Mouse (Mus musculus): ENCODE measurements around the gene Samsn1. TPM values are rescaled to one million over a fixed set of nuclear protein-coding genes. Genes with fewer than 3 reads are reported as not detected.

Samsn1 gene
- polyA plus RNA-seq, 1 experiment from 2014 or later: 3.0 TPM

GRCm38 (mm10) chr16:75899885-75900620 is 122.0 kb downstream of the Samsn1 start:
- Histone ChIP-seq H3K27ac (ENCODE audit: low read length) (no peak overlapping the region), H3K9ac (ENCODE audit: low read length) (no peak overlapping the region), H3K36me3 (ENCODE audit: control insufficient read depth, insufficient read depth, low read length) (no peaks in the 10 kb centered on the region), H3K4me2 (ENCODE audit: low read depth, low read length) (no peak overlapping the region), H3K4me3 (ENCODE audit: low read length) (no peak overlapping the region), H3K27me3 (ENCODE audit: control insufficient read depth, insufficient read depth, low read depth, low read length) (no peaks in the 10 kb centered on the region), H3K9me3 (ENCODE audit: control insufficient read depth, low read length) (no peaks in the 10 kb centered on the region), H3K4me1 (replicated peaks; ENCODE audit: control insufficient read depth, insufficient read depth, low read length) (no peaks in the 10 kb centered on the region)
- 77% methylated on average over 3 of the region's 3 CpGs for WGBS
- ATAC-seq (ENCODE audit: low read depth): no peak

- no peaks in the 10 kb centered on the region for H3K36me3 ChIP-seq (ENCODE audit: control insufficient read depth, insufficient read depth, low read length)
- H3K27me3 ChIP-seq (ENCODE audit: control insufficient read depth, insufficient read depth, low read depth, low read length): no peaks in the 10 kb centered on the region
- no peak overlapping the region for H3K4me2 ChIP-seq (ENCODE audit: low read depth, low read length)
- ATAC-seq (ENCODE audit: low read depth): no peak
- WGBS: 65% methylated on average over 4 of the region's 4 CpGs
- H3K9ac ChIP-seq (ENCODE audit: low read length): no peak overlapping the region
- H3K9me3 ChIP-seq (ENCODE audit: control insufficient read depth, low read length): no peaks in the 10 kb centered on the region
- H3K4me3 ChIP-seq (ENCODE audit: low read length): no peak overlapping the region
- H3K4me1 ChIP-seq (replicated peaks; ENCODE audit: control insufficient read depth, insufficient read depth, low read length): no peaks in the 10 kb centered on the region
- H3K27ac ChIP-seq (ENCODE audit: low read length): no peak overlapping the region
Measured at GRCm38 (mm10) chr16:75897828-75898367, 124.2 kb downstream of the Samsn1 start.

GRCm38 (mm10) chr16:75894263-75894901 is 127.7 kb downstream of the Samsn1 start:
- Histone ChIP-seq H3K27me3 (ENCODE audit: control insufficient read depth, insufficient read depth, low read depth, low read length) (no peaks in the 10 kb centered on the region), H3K9ac (ENCODE audit: low read length) (no peak overlapping the region), H3K9me3 (ENCODE audit: control insufficient read depth, low read length) (no peaks in the 10 kb centered on the region), H3K4me3 (ENCODE audit: low read length) (no peak overlapping the region), H3K27ac (ENCODE audit: low read length) (no peak overlapping the region), H3K36me3 (ENCODE audit: control insufficient read depth, insufficient read depth, low read length) (no peaks in the 10 kb centered on the region), H3K4me2 (ENCODE audit: low read depth, low read length) (no peak overlapping the region), H3K4me1 (replicated peaks; ENCODE audit: control insufficient read depth, insufficient read depth, low read length) (no peaks in the 10 kb centered on the region)
- 77% methylated on average over 5 of the region's 5 CpGs for WGBS
- no peak for ATAC-seq (ENCODE audit: low read depth)

- ATAC-seq (ENCODE audit: low read depth): no peak
- Histone ChIP-seq H3K4me3 (ENCODE audit: low read length) (no peak overlapping the region), H3K27me3 (ENCODE audit: control insufficient read depth, insufficient read depth, low read depth, low read length) (no peaks in the 10 kb centered on the region), H3K9me3 (ENCODE audit: control insufficient read depth, low read length) (no peaks in the 10 kb centered on the region), H3K9ac (ENCODE audit: low read length) (no peak overlapping the region), H3K4me1 (replicated peaks; ENCODE audit: control insufficient read depth, insufficient read depth, low read length) (no peaks in the 10 kb centered on the region), H3K36me3 (ENCODE audit: control insufficient read depth, insufficient read depth, low read length) (no peaks in the 10 kb centered on the region), H3K4me2 (ENCODE audit: low read depth, low read length) (no peak overlapping the region), H3K27ac (ENCODE audit: low read length) (no peak overlapping the region)
- 88% methylated on average over 1 of the region's 1 CpGs for WGBS
Measured at GRCm38 (mm10) chr16:75893470-75893869, 128.6 kb downstream of the Samsn1 start.

GRCm38 (mm10) chr16:75889081-75889646 is 132.9 kb downstream of the Samsn1 start:
- WGBS: 67% methylated on average over 6 of the region's 6 CpGs

GRCm38 (mm10) chr16:75887203-75887602 is 134.9 kb downstream of the Samsn1 start:
- 61% methylated on average over 6 of the region's 6 CpGs for WGBS
- H3K9ac ChIP-seq (ENCODE audit: low read length): no peak overlapping the region
- no peaks in the 10 kb centered on the region for H3K36me3 ChIP-seq (ENCODE audit: control insufficient read depth, insufficient read depth, low read length)
- H3K27me3 ChIP-seq (ENCODE audit: control insufficient read depth, insufficient read depth, low read depth, low read length): no peaks in the 10 kb centered on the region
- no peaks in the 10 kb centered on the region for H3K9me3 ChIP-seq (ENCODE audit: control insufficient read depth, low read length)
- no peak overlapping the region for H3K27ac ChIP-seq (ENCODE audit: low read length)
- ATAC-seq (ENCODE audit: low read depth): no peak
- no peaks in the 10 kb centered on the region for H3K4me1 ChIP-seq (replicated peaks; ENCODE audit: control insufficient read depth, insufficient read depth, low read length)
- H3K4me2 ChIP-seq (ENCODE audit: low read depth, low read length): no peak overlapping the region
- no peak overlapping the region for H3K4me3 ChIP-seq (ENCODE audit: low read length)

More at GRCm38 (mm10) chr16:75889081-75889646, 132.9 kb downstream of the Samsn1 start:
- H3K27me3 ChIP-seq (ENCODE audit: control insufficient read depth, insufficient read depth, low read depth, low read length): no peaks in the 10 kb centered on the region
- H3K4me1 ChIP-seq (replicated peaks; ENCODE audit: control insufficient read depth, insufficient read depth, low read length): no peaks in the 10 kb centered on the region
- H3K36me3 ChIP-seq (ENCODE audit: control insufficient read depth, insufficient read depth, low read length): no peaks in the 10 kb centered on the region
- no peak overlapping the region for H3K4me2 ChIP-seq (ENCODE audit: low read depth, low read length)
- no peak overlapping the region for H3K9ac ChIP-seq (ENCODE audit: low read length)
- no peaks in the 10 kb centered on the region for H3K9me3 ChIP-seq (ENCODE audit: control insufficient read depth, low read length)
- no peak overlapping the region for H3K4me3 ChIP-seq (ENCODE audit: low read length)
- ATAC-seq (ENCODE audit: low read depth): no peak
- no peak overlapping the region for H3K27ac ChIP-seq (ENCODE audit: low read length)

- H3K9ac ChIP-seq (ENCODE audit: low read length): no peak overlapping the region
- H3K27me3 ChIP-seq (ENCODE audit: control insufficient read depth, insufficient read depth, low read depth, low read length): no peaks in the 10 kb centered on the region
- H3K27ac ChIP-seq (ENCODE audit: low read length): no peak overlapping the region
- H3K4me2 ChIP-seq (ENCODE audit: low read depth, low read length): no peak overlapping the region
- H3K4me3 ChIP-seq (ENCODE audit: low read length): no peak overlapping the region
- no peaks in the 10 kb centered on the region for H3K9me3 ChIP-seq (ENCODE audit: control insufficient read depth, low read length)
- ATAC-seq (ENCODE audit: low read depth): no peak
- H3K36me3 ChIP-seq (ENCODE audit: control insufficient read depth, insufficient read depth, low read length): no peaks in the 10 kb centered on the region
- H3K4me1 ChIP-seq (replicated peaks; ENCODE audit: control insufficient read depth, insufficient read depth, low read length): peaks cover 5% of the 10 kb centered on the region; the same call in 1 of the 2 replicates
- 77% methylated on average over 2 of the region's 2 CpGs for WGBS
Measured at GRCm38 (mm10) chr16:75878885-75879284, 143.2 kb downstream of the Samsn1 start.

- ATAC-seq (ENCODE audit: low read depth): peak; percentile 34; the same call in 1 of the 2 replicates
- WGBS: 25% methylated on average over 3 of the region's 3 CpGs
Measured at GRCm38 (mm10) chr16:75877170-75877569, 144.9 kb downstream of the Samsn1 start.

GRCm38 (mm10) chr16:75875896-75876295 is 146.2 kb downstream of the Samsn1 start:
- H3K4me3 ChIP-seq (ENCODE audit: low read length): no peak overlapping the region
- 48% methylated on average over 4 of the region's 4 CpGs for WGBS
- peaks cover 5% of the 10 kb centered on the region; the same call in 1 of the 2 replicates for H3K4me1 ChIP-seq (replicated peaks; ENCODE audit: control insufficient read depth, insufficient read depth, low read length)
- no peaks in the 10 kb centered on the region for H3K27me3 ChIP-seq (ENCODE audit: control insufficient read depth, insufficient read depth, low read depth, low read length)
- H3K9me3 ChIP-seq (ENCODE audit: control insufficient read depth, low read length): no peaks in the 10 kb centered on the region
- no peak overlapping the region for H3K27ac ChIP-seq (ENCODE audit: low read length)
- H3K9ac ChIP-seq (ENCODE audit: low read length): no peak overlapping the region
- H3K36me3 ChIP-seq (ENCODE audit: control insufficient read depth, insufficient read depth, low read length): no peaks in the 10 kb centered on the region
- no peak overlapping the region for H3K4me2 ChIP-seq (ENCODE audit: low read depth, low read length)
- ATAC-seq (ENCODE audit: low read depth): no peak

More at GRCm38 (mm10) chr16:75877170-75877569, 144.9 kb downstream of the Samsn1 start:
- H3K9me3 ChIP-seq (ENCODE audit: control insufficient read depth, low read length): no peaks in the 10 kb centered on the region
- H3K4me1 ChIP-seq (replicated peaks; ENCODE audit: control insufficient read depth, insufficient read depth, low read length): peaks cover 5% of the 10 kb centered on the region; the same call in 1 of the 2 replicates
- H3K9ac ChIP-seq (ENCODE audit: low read length): no peak overlapping the region
- H3K27me3 ChIP-seq (ENCODE audit: control insufficient read depth, insufficient read depth, low read depth, low read length): no peaks in the 10 kb centered on the region
- H3K27ac ChIP-seq (ENCODE audit: low read length): no peak overlapping the region
- H3K4me3 ChIP-seq (ENCODE audit: low read length): no peak overlapping the region
- no peaks in the 10 kb centered on the region for H3K36me3 ChIP-seq (ENCODE audit: control insufficient read depth, insufficient read depth, low read length)
- H3K4me2 ChIP-seq (ENCODE audit: low read depth, low read length): no peak overlapping the region

Measured in lung, embryonic 16.5 days (tissue).